Mouse (Mus musculus) kidney, embryonic 16.5 days (tissue): ENCODE data around the gene Cpxm2. TPM values are rescaled to one million over a fixed set of nuclear protein-coding genes. Genes with fewer than 3 reads are reported as not detected.

Experiments
- ATAC-seq: fragments of 200-750 bp; cut with Nextera tagmentation; 2 replicates; pipeline ENCODE4 v1.8.0; 2017; ENCODE audit warnings: moderate TSS enrichment; ENCODE audit not compliant: low FRiP score, low TSS enrichment
- H3K27ac ChIP-seq: fragments of 300-500 bp; sonication (generic); 2 replicates; pipeline ENCODE4 v1.5.1; 2014; ENCODE audit warnings: low read length
- H3K27me3 ChIP-seq: fragments of 300-500 bp; sonication (generic); 2 replicates; pipeline ENCODE4 v1.6.1; 2014; ENCODE audit warnings: low read length, control low read depth, mixed read lengths; ENCODE audit not compliant: insufficient read depth
- H3K36me3 ChIP-seq: fragments of 300-500 bp; sonication (generic); 2 replicates; pipeline ENCODE4 v1.6.1; 2014; ENCODE audit warnings: low read length, control low read depth, mixed read lengths; ENCODE audit not compliant: insufficient read depth
- H3K4me1 ChIP-seq: fragments of 300-500 bp; sonication (generic); 2 replicates; pipeline ENCODE4 v1.6.1; 2014; ENCODE audit warnings: low read length, control low read depth, mixed read lengths; ENCODE audit not compliant: insufficient read depth
- H3K4me2 ChIP-seq: fragments of 300-500 bp; sonication (generic); replicated peaks from 2 replicates; pipeline ENCODE4 v1.6.1; 2014; ENCODE audit warnings: low read depth, low read length
- H3K4me3 ChIP-seq: fragments of 300-500 bp; sonication (generic); 2 replicates; pipeline ENCODE4 v1.5.1; 2014; ENCODE audit warnings: mild to moderate bottlenecking, low read length
- H3K9ac ChIP-seq: fragments of 300-500 bp; sonication (generic); replicated peaks from 2 replicates; pipeline ENCODE4 v1.6.1; 2014; ENCODE audit warnings: low read length
- H3K9me3 ChIP-seq: fragments of 300-500 bp; sonication (generic); 2 replicates; pipeline ENCODE4 v1.6.1; 2016; ENCODE audit warnings: low read length, control low read depth
- WGBS: fragments of 180-500 bp; shearing (Covaris S2); extraction: QIAGEN DNeasy Blood & Tissue Kit; methylation state at CpG from one replicate; pipeline ENCODE4 v1.1.7; 2014; 5-methylcytosine and 5-hydroxymethylcytosine counted together
- polyA plus RNA-seq: library from polyadenylated mRNA; unstranded; fragments of >200 nt; fragmentation: Nextera tagmentation; extraction: Ambion mirVana; gene quantifications from 2 replicates; pipeline ENCODE4 v1.2.1, GENCODE M21; 2015

Gene Cpxm2
- polyA plus RNA-seq, 1 experiment from 2014 or later: 3.9 TPM

GRCm38 (mm10) chr7:132181586-132182198 lies 27.2 kb upstream of the Cpxm2 start:
- WGBS: 90% methylated on average over 4 of the region's 4 CpGs
- ATAC-seq: no peak
- Histone ChIP-seq H3K27ac (no peak overlapping the region), H3K4me1 (no peaks in the 10 kb centered on the region), H3K4me2 (no peak overlapping the region), H3K27me3 (no peaks in the 10 kb centered on the region), H3K36me3 (no peaks in the 10 kb centered on the region), H3K9ac (no peak overlapping the region), H3K9me3 (0 out of 2 replicates have a peak, but pooled peaks cover 4% of the 10 kb centered on the region), H3K4me3 (no peak overlapping the region)

- Histone ChIP-seq H3K27ac (no peak overlapping the region), H3K4me3 (no peak overlapping the region), H3K4me1 (no peaks in the 10 kb centered on the region), H3K27me3 (no peaks in the 10 kb centered on the region), H3K9ac (no peak overlapping the region), H3K9me3 (0 out of 2 replicates have a peak, but pooled peaks cover 4% of the 10 kb centered on the region), H3K36me3 (no peaks in the 10 kb centered on the region), H3K4me2 (no peak overlapping the region)
- 79% methylated on average over 3 of the region's 3 CpGs for WGBS
- ATAC-seq: no peak
These were observed 26.5 kb upstream of the Cpxm2 start for GRCm38 (mm10) chr7:132181042-132181441.

GRCm38 (mm10) chr7:132179049-132179448 lies 24.5 kb upstream of the Cpxm2 start:
- H3K27ac ChIP-seq: no peak overlapping the region
- WGBS: 51% methylated on average over 1 of the region's 1 CpGs
- ATAC-seq: no peak
- H3K9me3 ChIP-seq: 0 out of 2 replicates have a peak, but pooled peaks cover 4% of the 10 kb centered on the region
- no peak overlapping the region for H3K4me2 ChIP-seq
- H3K9ac ChIP-seq: no peak overlapping the region
- no peak overlapping the region for H3K4me3 ChIP-seq
- H3K27me3 ChIP-seq: no peaks in the 10 kb centered on the region
- no peaks in the 10 kb centered on the region for H3K36me3 ChIP-seq
- no peaks in the 10 kb centered on the region for H3K4me1 ChIP-seq

GRCm38 (mm10) chr7:132174787-132175186 lies 20.2 kb upstream of the Cpxm2 start:
- WGBS: 87% methylated on average over 5 of the region's 5 CpGs
- Histone ChIP-seq H3K36me3 (no peaks in the 10 kb centered on the region), H3K9me3 (0 out of 2 replicates have a peak, but pooled peaks cover 4% of the 10 kb centered on the region), H3K27me3 (no peaks in the 10 kb centered on the region), H3K4me1 (no peaks in the 10 kb centered on the region), H3K27ac (no peak overlapping the region), H3K4me2 (no peak overlapping the region), H3K4me3 (no peak overlapping the region), H3K9ac (no peak overlapping the region)
- ATAC-seq: no peak

- Histone ChIP-seq H3K9ac (no peak overlapping the region), H3K36me3 (no peaks in the 10 kb centered on the region), H3K4me2 (no peak overlapping the region), H3K27ac (no peak overlapping the region), H3K4me3 (no peak overlapping the region), H3K9me3 (0 out of 2 replicates have a peak, but pooled peaks cover 3% of the 10 kb centered on the region), H3K4me1 (no peaks in the 10 kb centered on the region), H3K27me3 (no peaks in the 10 kb centered on the region)
- no peak for ATAC-seq
- 79% methylated on average over 2 of the region's 2 CpGs for WGBS
These were observed 19.8 kb upstream of the Cpxm2 start for GRCm38 (mm10) chr7:132174296-132174695.

GRCm38 (mm10) chr7:132172220-132172619 lies 17.7 kb upstream of the Cpxm2 start:
- no peaks in the 10 kb centered on the region for H3K4me1 ChIP-seq
- H3K27ac ChIP-seq: no peak overlapping the region
- H3K4me2 ChIP-seq: no peak overlapping the region
- 84% methylated on average over 5 of the region's 5 CpGs for WGBS
- no peak for ATAC-seq
- H3K9me3 ChIP-seq: no peaks in the 10 kb centered on the region
- no peaks in the 10 kb centered on the region for H3K27me3 ChIP-seq
- no peak overlapping the region for H3K9ac ChIP-seq
- no peak overlapping the region for H3K4me3 ChIP-seq
- H3K36me3 ChIP-seq: no peaks in the 10 kb centered on the region

- H3K9ac ChIP-seq: no peak overlapping the region
- H3K9me3 ChIP-seq: no peaks in the 10 kb centered on the region
- 54% methylated on average over 5 of the region's 5 CpGs for WGBS
- no peak overlapping the region for H3K4me3 ChIP-seq
- no peaks in the 10 kb centered on the region for H3K4me1 ChIP-seq
- no peak overlapping the region for H3K4me2 ChIP-seq
- no peaks in the 10 kb centered on the region for H3K36me3 ChIP-seq
- no peaks in the 10 kb centered on the region for H3K27me3 ChIP-seq
- no peak overlapping the region for H3K27ac ChIP-seq
- no peak for ATAC-seq
These were observed 17.2 kb upstream of the Cpxm2 start for GRCm38 (mm10) chr7:132171716-132172115.

GRCm38 (mm10) chr7:132169419-132170169 lies 15.1 kb upstream of the Cpxm2 start:
- Histone ChIP-seq H3K27me3 (no peaks in the 10 kb centered on the region), H3K4me2 (no peak overlapping the region), H3K4me3 (no peak overlapping the region), H3K9ac (no peak overlapping the region), H3K36me3 (no peaks in the 10 kb centered on the region), H3K4me1 (no peaks in the 10 kb centered on the region), H3K9me3 (no peaks in the 10 kb centered on the region), H3K27ac (no peak overlapping the region)
- ATAC-seq: peak; percentile 27; the same call in 1 of the 2 replicates
- WGBS: 55% methylated on average over 7 of the region's 7 CpGs

GRCm38 (mm10) chr7:132167239-132167638 lies 12.7 kb upstream of the Cpxm2 start:
- Histone ChIP-seq H3K4me1 (no peaks in the 10 kb centered on the region), H3K36me3 (no peaks in the 10 kb centered on the region), H3K4me3 (no peak overlapping the region), H3K27me3 (no peaks in the 10 kb centered on the region), H3K4me2 (no peak overlapping the region), H3K27ac (no peak overlapping the region), H3K9ac (no peak overlapping the region), H3K9me3 (no peaks in the 10 kb centered on the region)
- WGBS: 74% methylated on average over 4 of the region's 4 CpGs
- no peak for ATAC-seq

- H3K4me3 ChIP-seq: no peak overlapping the region
- no peaks in the 10 kb centered on the region for H3K27me3 ChIP-seq
- no peak overlapping the region for H3K9ac ChIP-seq
- no peaks in the 10 kb centered on the region for H3K4me1 ChIP-seq
- 87% methylated on average over 3 of the region's 3 CpGs for WGBS
- no peak overlapping the region for H3K27ac ChIP-seq
- H3K36me3 ChIP-seq: no peaks in the 10 kb centered on the region
- H3K9me3 ChIP-seq: no peaks in the 10 kb centered on the region
- ATAC-seq: no peak
- H3K4me2 ChIP-seq: no peak overlapping the region
These were observed 7.7 kb upstream of the Cpxm2 start for GRCm38 (mm10) chr7:132162254-132162653.
